Mouse (Mus musculus): ENCODE measurements around the gene Casp4.

GRCm38 (mm10) chr9:5347381-5347780, 38.8 kb downstream of the Casp4 start:
- TF ChIP-seq POLR2A (IDR thresholded peaks at IDR 0.05; ENCODE audit: insufficient read depth, low read depth, low read length) (no peak), EP300 (IDR thresholded peaks at IDR 0.05; ENCODE audit: insufficient read depth, low read depth, low read length) (no peak)
